Mouse (Mus musculus) neural tube, embryonic 12.5 days (tissue): ENCODE measurements around the gene Polr1a. TPM values are rescaled to one million over a fixed set of nuclear protein-coding genes. Genes with fewer than 3 reads are reported as not detected.
"Not testable (repeated sequence)": the region's sequence is repeated elsewhere in the genome, so short reads cannot be mapped to it uniquely, and the experiment has no call there.

ENCODE experiments used
- ATAC-seq: fragments of 200-750 bp; cut with Nextera tagmentation; 2 replicates; pipeline ENCODE4 v1.8.0; 2017; ENCODE audit warnings: low read depth, mild to moderate bottlenecking, moderate TSS enrichment, moderate library complexity; ENCODE audit not compliant: low FRiP score
- H3K27ac ChIP-seq: fragments of 300-500 bp; sonication (generic); 2 replicates; pipeline ENCODE4 v1.5.1; 2016
- H3K27me3 ChIP-seq: fragments of 300-500 bp; sonication (generic); replicated peaks from 2 replicates; pipeline ENCODE4 v1.6.1; 2016; ENCODE audit warnings: mild to moderate bottlenecking
- H3K36me3 ChIP-seq: fragments of 300-500 bp; sonication (generic); 2 replicates; pipeline ENCODE4 v1.6.1; 2016; ENCODE audit warnings: mild to moderate bottlenecking
- H3K4me1 ChIP-seq: fragments of 300-500 bp; sonication (generic); 2 replicates; pipeline ENCODE4 v1.6.1; 2016
- H3K4me2 ChIP-seq: fragments of 300-500 bp; sonication (generic); replicated peaks from 2 replicates; pipeline ENCODE4 v1.6.1; 2016; ENCODE audit warnings: mild to moderate bottlenecking
- H3K4me3 ChIP-seq: fragments of 300-500 bp; sonication (generic); 2 replicates; pipeline ENCODE4 v1.5.1; 2016
- H3K9ac ChIP-seq: fragments of 300-500 bp; sonication (generic); 2 replicates; pipeline ENCODE4 v1.6.1; 2016; ENCODE audit warnings: mild to moderate bottlenecking
- H3K9me3 ChIP-seq: fragments of 300-500 bp; sonication (generic); 2 replicates; pipeline ENCODE4 v1.6.1; 2016; ENCODE audit warnings: mild to moderate bottlenecking
- WGBS: fragments of 180-500 bp; shearing (Covaris S2); methylation state at CpG from one replicate; pipeline ENCODE4 v1.1.7; 2016; 5-methylcytosine and 5-hydroxymethylcytosine counted together
- polyA plus RNA-seq: library from polyadenylated mRNA; unstranded; fragments of >200 nt; fragmentation: Nextera tagmentation; extraction: Ambion mirVana; gene quantifications from 2 replicates; pipeline ENCODE4 v1.2.1, GENCODE M21; 2016

Gene Polr1a
- polyA plus RNA-seq, 1 experiment from 2014 or later: 26.7 TPM

DNA sequence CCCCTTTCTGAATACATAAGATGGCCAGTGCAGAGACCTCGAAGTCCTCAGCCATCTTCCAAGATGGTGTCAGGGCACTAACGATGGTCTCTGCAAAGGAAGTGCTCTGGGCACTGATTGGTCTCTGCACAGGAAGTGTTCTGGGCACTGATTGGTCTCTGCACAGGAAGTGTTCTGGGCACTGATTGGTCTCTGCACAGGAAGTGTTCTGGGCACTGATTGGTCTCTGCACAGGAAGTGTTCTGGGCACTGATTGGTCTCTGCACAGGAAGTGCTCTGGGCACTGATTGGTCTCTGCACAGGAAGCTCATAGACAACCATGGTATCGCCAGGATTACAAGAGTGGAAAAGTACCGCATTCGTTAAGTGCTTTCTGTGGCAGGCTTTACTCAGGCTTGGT is 16.4 kb downstream of the Polr1a start:
- not testable (repeated sequence) for ATAC-seq, H3K9ac ChIP-seq, H3K4me1 ChIP-seq, H3K9me3 ChIP-seq, H3K27me3 ChIP-seq, H3K4me3 ChIP-seq, H3K4me2 ChIP-seq, H3K27ac ChIP-seq
- 90% methylated on average over 5 of the region's 5 CpGs for WGBS
- peaks cover 70% of the 10 kb centered on the region for H3K36me3 ChIP-seq

GRCm38 (mm10) chr6:71927911-71928310 is 19.1 kb downstream of the Polr1a start:
- ATAC-seq: no peak
- no peak overlapping the region for H3K4me3 ChIP-seq
- H3K9ac ChIP-seq: no peak overlapping the region
- no peaks in the 10 kb centered on the region for H3K9me3 ChIP-seq
- H3K4me1 ChIP-seq: no peaks in the 10 kb centered on the region
- H3K4me2 ChIP-seq: no peak overlapping the region
- no peak overlapping the region for H3K27ac ChIP-seq
- no peaks in the 10 kb centered on the region for H3K27me3 ChIP-seq
- H3K36me3 ChIP-seq: peaks cover 71% of the 10 kb centered on the region

DNA sequence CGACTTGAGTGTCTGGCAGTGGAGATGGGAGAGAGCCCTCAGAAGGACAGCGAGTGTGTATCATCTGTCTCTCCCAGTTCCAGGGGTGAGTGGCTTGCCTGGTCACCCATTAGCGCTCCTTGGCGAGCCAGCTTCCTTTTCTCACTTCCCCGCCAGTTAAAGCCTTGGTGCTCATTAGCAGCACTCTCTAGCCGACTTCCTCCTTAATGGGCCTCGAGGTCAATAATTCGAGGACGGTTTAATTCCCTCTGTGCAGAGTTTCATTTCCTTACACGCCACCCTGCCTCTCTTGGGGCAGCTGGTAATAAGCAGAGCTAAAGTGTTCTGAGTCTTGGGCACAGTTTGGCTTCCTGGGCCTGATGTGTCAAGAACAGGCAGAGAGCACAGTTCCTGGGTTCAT is 21.2 kb downstream of the Polr1a start:
- Histone ChIP-seq H3K27ac (no peak overlapping the region), H3K9me3 (no peaks in the 10 kb centered on the region), H3K36me3 (peaks cover 65% of the 10 kb centered on the region), H3K4me3 (no peak overlapping the region), H3K27me3 (no peaks in the 10 kb centered on the region), H3K4me1 (no peaks in the 10 kb centered on the region), H3K9ac (no peak overlapping the region), H3K4me2 (no peak overlapping the region)
- ATAC-seq: no peak
- 87% methylated on average over 10 of the region's 10 CpGs for WGBS

DNA sequence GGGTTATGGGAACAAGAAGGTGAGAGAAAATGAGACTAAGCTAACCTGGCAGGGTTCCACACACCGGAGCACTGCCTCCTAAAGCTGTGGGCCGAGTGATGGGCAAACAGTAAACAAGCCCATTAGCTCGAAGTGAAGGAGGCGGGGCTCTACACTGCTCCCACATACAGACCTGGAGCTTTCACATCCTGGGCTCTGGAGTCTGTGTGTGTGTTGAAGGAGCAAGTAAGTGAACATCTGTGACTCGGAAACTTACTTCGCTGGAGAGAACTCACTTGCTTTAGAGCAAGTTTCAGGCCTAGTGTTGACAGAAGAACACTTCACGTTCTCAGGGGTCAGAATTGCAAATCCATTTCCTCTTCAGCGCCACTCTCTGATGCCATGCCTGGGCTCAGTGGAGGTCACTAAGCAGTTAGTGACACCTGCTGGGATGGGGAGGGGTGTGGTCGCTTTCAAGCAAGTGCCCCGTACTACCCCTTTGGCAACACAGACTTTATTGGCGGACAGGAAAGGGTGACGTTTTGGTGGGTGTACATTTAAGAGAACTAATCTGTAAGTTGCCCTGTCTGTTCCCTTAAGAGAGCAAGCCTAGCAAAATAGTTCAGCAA is 22.1 kb downstream of the Polr1a start:
- no peaks in the 10 kb centered on the region for H3K9me3 ChIP-seq
- peaks cover 60% of the 10 kb centered on the region for H3K36me3 ChIP-seq
- no peaks in the 10 kb centered on the region for H3K4me1 ChIP-seq
- no peak overlapping the region for H3K27ac ChIP-seq
- H3K9ac ChIP-seq: no peak overlapping the region
- 87% methylated on average over 12 of the region's 12 CpGs for WGBS
- ATAC-seq: no peak
- no peaks in the 10 kb centered on the region for H3K27me3 ChIP-seq
- no peak overlapping the region for H3K4me3 ChIP-seq
- no peak overlapping the region for H3K4me2 ChIP-seq

DNA sequence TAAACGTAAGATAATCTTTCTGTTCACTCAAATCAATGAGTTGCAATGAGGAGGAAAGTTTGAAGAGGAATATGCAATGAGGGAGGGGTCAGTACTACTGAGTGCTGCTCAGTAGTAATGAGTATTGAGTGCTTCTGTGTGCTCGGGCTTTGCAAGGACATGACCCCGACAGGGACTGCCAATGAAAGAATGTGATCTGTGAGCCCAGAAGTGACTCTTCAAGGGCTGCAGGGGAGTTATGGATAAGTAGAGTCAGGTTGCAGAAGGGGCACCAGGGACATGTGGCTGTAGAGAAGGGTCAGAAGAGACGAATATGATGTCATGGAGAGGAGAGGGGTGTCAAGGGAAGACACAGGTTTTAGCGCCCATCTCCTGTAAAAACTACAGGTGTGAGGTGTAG is 23.5 kb downstream of the Polr1a start:
- Histone ChIP-seq H3K27me3 (no peaks in the 10 kb centered on the region), H3K36me3 (peaks cover 66% of the 10 kb centered on the region), H3K27ac (no peak overlapping the region), H3K4me3 (no peak overlapping the region), H3K4me2 (no peak overlapping the region), H3K4me1 (no peaks in the 10 kb centered on the region), H3K9me3 (no peaks in the 10 kb centered on the region), H3K9ac (no peak overlapping the region)
- WGBS: 89% methylated on average over 5 of the region's 5 CpGs
- ATAC-seq: no peak

DNA sequence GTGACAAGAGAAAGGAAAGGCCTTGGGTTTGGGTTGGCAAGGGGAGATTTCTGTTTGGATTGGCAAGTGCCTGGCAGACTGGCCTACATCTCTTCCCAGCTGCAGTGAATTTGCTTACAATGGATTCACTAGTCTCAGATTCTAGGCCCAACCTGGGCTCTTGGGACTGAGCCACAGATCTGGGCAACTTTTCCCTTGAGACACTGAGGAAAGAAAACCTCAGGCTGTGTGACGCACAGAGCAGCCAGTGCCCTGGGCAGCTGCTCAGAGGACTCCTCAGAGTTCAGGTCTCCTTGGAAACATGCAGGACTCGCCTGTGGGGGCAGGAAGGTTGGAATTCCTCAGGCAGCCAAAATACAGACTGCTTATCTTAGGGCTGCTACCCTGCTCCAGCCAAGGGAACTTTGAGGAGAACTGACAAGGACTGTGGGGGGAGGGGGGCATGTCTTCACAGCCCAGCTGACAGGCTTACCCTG is 25.3 kb downstream of the Polr1a start:
- WGBS: 61% methylated on average over 2 of the region's 2 CpGs
- no peak for ATAC-seq
- no peaks in the 10 kb centered on the region for H3K27me3 ChIP-seq
- no peak overlapping the region for H3K4me3 ChIP-seq
- peaks cover 73% of the 10 kb centered on the region for H3K36me3 ChIP-seq
- H3K9ac ChIP-seq: no peak overlapping the region
- no peak overlapping the region for H3K4me2 ChIP-seq
- H3K27ac ChIP-seq: no peak overlapping the region
- H3K4me1 ChIP-seq: no peaks in the 10 kb centered on the region
- H3K9me3 ChIP-seq: no peaks in the 10 kb centered on the region

DNA sequence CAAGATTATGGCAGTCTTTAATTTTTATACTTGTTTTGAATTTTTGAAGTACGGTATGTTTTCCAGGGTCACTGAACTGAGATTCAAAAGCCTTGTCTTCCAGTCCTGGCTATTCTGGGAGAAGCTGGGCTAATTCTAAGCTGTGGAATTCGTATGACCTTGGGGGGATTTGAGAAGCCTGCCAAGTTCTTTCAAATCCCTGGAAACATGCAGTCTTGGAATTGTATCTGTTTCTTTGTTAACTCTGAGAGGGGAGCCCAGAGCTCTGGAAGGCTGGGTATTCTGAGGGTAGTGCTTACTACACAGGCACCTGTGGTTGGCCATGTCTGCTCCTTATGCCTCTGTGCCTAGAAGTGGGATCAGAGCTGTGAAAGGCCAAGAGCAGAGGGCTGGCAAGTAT is 26.9 kb downstream of the Polr1a start:
- no peaks in the 10 kb centered on the region for H3K4me1 ChIP-seq
- H3K36me3 ChIP-seq: peaks cover 66% of the 10 kb centered on the region
- H3K4me3 ChIP-seq: no peak overlapping the region
- H3K27me3 ChIP-seq: no peaks in the 10 kb centered on the region
- H3K9ac ChIP-seq: no peak overlapping the region
- ATAC-seq: no peak
- WGBS: 89% methylated on average over 2 of the region's 2 CpGs
- no peak overlapping the region for H3K4me2 ChIP-seq
- H3K9me3 ChIP-seq: no peaks in the 10 kb centered on the region
- H3K27ac ChIP-seq: no peak overlapping the region

DNA sequence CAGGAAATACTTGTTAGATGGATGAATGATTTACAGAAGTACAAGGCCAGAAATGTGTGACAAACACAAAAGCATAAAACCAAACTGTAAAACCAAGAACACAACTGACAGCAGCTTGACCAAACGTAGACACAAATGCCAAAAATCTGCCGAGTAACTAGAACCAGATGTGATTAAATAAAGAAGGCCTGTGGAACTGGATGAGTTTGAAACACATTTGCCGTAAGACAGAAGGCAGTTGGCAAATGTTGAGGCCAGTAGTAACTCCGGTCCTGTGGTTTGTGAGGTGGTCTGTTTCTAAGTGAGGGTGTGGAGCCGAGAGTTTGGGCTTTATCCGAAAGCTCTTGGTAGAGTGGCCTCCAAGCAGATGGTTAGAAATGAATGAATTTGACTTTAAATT is 32.1 kb downstream of the Polr1a start:
- no peak overlapping the region for H3K4me3 ChIP-seq
- no peak overlapping the region for H3K27ac ChIP-seq
- H3K9ac ChIP-seq: no peak overlapping the region
- no peak for ATAC-seq
- H3K27me3 ChIP-seq: no peaks in the 10 kb centered on the region
- no peaks in the 10 kb centered on the region for H3K9me3 ChIP-seq
- WGBS: 84% methylated on average over 6 of the region's 6 CpGs
- H3K4me2 ChIP-seq: no peak overlapping the region
- peaks cover 53% of the 10 kb centered on the region for H3K36me3 ChIP-seq
- H3K4me1 ChIP-seq: no peaks in the 10 kb centered on the region

DNA sequence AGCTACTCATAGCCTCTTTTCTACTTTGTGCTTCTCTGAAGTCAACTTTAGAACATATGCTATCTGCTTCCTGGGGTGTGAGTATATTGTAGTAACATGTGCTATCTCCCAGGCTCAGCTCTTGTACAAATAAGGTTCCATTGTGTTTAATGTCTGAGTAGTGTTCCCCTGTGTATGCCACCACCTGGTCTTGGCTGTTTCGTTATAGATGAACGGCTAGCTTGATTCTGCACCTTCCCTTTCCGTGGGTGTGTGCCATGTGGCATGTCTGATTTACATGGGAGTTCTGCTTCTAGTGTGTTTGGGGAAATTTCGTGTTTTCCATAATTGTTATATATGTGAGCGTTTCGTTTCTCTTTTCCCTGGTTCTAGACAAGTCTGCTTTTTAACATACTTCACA is 36.2 kb downstream of the Polr1a start:
- no peaks in the 10 kb centered on the region for H3K27me3 ChIP-seq
- H3K27ac ChIP-seq: no peak overlapping the region
- no peak overlapping the region for H3K4me3 ChIP-seq
- ATAC-seq: no peak
- no peaks in the 10 kb centered on the region for H3K4me1 ChIP-seq
- H3K9me3 ChIP-seq: no peaks in the 10 kb centered on the region
- WGBS: 91% methylated on average over 6 of the region's 6 CpGs
- H3K36me3 ChIP-seq: peaks cover 52% of the 10 kb centered on the region
- no peak overlapping the region for H3K9ac ChIP-seq
- H3K4me2 ChIP-seq: no peak overlapping the region

GRCm38 (mm10) chr6:71946121-71946520 is 37.3 kb downstream of the Polr1a start:
- no peaks in the 10 kb centered on the region for H3K27me3 ChIP-seq
- 96% methylated on average over 8 of the region's 8 CpGs for WGBS
- ATAC-seq: no peak
- H3K27ac ChIP-seq: no peak overlapping the region
- H3K4me1 ChIP-seq: no peaks in the 10 kb centered on the region
- H3K9ac ChIP-seq: no peak overlapping the region
- H3K4me2 ChIP-seq: no peak overlapping the region
- no peak overlapping the region for H3K4me3 ChIP-seq
- H3K36me3 ChIP-seq: peaks cover 52% of the 10 kb centered on the region
- H3K9me3 ChIP-seq: no peaks in the 10 kb centered on the region

- WGBS: 81% methylated on average over 3 of the region's 3 CpGs
- no peak for ATAC-seq
- no peak overlapping the region for H3K4me3 ChIP-seq
- H3K9me3 ChIP-seq: no peaks in the 10 kb centered on the region
- H3K27me3 ChIP-seq: no peaks in the 10 kb centered on the region
- H3K36me3 ChIP-seq: peaks cover 69% of the 10 kb centered on the region
- H3K9ac ChIP-seq: no peak overlapping the region
- H3K27ac ChIP-seq: no peak overlapping the region
- no peaks in the 10 kb centered on the region for H3K4me1 ChIP-seq
- H3K4me2 ChIP-seq: no peak overlapping the region
Measured at GRCm38 (mm10) chr6:71949721-71950120, 40.9 kb downstream of the Polr1a start.

DNA sequence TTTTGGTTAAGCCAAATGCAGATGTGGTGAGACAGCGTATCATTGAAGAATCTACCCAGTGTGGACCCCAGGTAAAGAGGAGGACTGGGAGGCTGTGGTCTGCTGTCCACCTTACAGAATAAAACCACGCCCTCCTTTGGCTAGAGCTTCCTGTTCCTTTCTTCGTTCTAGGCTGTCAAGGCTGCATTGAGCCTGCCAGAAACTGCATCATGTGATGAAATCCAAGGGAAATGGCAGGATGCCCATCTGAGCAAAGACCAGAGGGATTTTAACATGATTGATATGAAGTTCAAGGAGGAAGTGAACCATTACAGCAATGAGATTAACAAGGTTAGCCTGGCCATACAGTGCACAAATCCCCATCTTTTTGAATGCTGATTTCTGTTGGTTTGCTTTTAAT is 41.7 kb downstream of the Polr1a start:
- 90% methylated on average over 3 of the region's 3 CpGs for WGBS
- H3K36me3 ChIP-seq: peaks cover 70% of the 10 kb centered on the region
- H3K9me3 ChIP-seq: no peaks in the 10 kb centered on the region

DNA sequence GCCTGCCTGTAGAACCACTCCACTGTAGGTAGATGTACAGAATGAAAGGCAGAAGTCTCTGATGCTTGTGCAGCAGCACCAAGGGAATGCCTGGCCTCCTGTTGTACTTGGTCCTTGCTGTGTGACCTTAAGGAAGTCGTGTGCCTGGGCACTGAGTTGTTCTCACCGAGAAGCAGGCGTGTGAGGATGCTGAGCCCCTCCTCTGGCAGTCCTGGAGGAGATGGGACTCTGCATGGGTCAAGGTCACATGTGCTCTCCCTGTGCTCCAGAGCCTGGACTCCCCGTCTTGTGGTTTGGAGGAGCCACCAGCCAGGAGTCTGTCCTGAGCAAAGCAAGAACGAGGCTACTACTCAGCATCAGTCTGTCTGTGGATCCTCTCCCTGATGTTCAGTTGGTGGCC is 42.3 kb downstream of the Polr1a start:
- H3K9ac ChIP-seq: no peak overlapping the region
- H3K4me1 ChIP-seq: no peaks in the 10 kb centered on the region
- no peaks in the 10 kb centered on the region for H3K9me3 ChIP-seq
- H3K27ac ChIP-seq: no peak overlapping the region
- H3K4me3 ChIP-seq: no peak overlapping the region
- no peak overlapping the region for H3K4me2 ChIP-seq
- ATAC-seq: no peak
- no peaks in the 10 kb centered on the region for H3K27me3 ChIP-seq
- 84% methylated on average over 5 of the region's 5 CpGs for WGBS
- H3K36me3 ChIP-seq: peaks cover 66% of the 10 kb centered on the region

More for the DNA sequence above, 41.7 kb downstream of the Polr1a start:
- Histone ChIP-seq H3K27me3 (no peaks in the 10 kb centered on the region), H3K27ac (no peak overlapping the region), H3K4me2 (no peak overlapping the region), H3K4me3 (no peak overlapping the region), H3K4me1 (no peaks in the 10 kb centered on the region), H3K9ac (no peak overlapping the region)
- ATAC-seq: no peak
